Mouse (Mus musculus) spleen, postnatal 4 days (tissue): ENCODE data around the gene Tmem52.

Experiments
- DNase-seq, 2 experiments: peaks; one replicate each; pipeline ENCODE4 v3.0.0; 2022; ENCODE audit warnings: low spot score in 2 of 2

Gene Tmem52

DNA sequence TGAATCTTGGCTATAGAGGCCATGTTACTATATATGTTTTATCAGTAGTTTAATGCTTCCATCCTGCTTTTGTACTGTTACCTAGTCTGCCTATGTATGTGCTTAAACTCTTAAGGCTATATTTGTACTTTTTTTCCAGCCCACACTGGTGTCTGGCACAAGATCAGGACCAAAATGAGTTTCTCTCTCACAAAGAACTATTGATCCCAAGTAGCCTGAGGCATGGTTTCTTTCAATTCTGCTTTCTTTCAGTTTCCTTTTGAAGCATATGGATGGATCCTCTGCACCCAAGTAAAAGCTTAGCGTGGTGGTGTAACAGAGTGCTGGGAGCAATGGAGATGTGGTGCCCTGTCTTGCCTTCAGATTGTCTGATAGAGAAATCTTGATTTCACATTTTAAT is 42.1 kb downstream of the Tmem52 start:
- DNase-seq: no peak

DNA sequence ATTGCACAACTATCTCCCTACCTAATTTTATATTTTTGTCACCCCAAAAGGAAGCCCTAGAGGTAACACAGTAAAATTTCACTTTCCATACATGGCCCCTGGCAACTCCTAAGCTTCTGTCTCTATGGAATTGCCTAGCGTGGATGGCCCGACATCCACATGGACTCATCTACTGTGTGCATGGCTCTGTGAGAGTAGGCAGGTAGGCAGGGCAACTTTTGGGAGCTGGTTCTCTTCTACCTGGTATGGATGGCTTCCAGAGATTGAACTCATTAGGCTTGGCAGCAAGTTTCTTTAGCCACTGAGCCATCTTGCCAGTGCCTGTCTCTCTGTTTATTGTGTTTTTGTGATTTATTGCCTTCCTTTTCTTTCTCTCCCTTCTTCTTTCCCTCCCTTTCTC is 45.9 kb downstream of the Tmem52 start:
- DNase-seq: no peak

DNA sequence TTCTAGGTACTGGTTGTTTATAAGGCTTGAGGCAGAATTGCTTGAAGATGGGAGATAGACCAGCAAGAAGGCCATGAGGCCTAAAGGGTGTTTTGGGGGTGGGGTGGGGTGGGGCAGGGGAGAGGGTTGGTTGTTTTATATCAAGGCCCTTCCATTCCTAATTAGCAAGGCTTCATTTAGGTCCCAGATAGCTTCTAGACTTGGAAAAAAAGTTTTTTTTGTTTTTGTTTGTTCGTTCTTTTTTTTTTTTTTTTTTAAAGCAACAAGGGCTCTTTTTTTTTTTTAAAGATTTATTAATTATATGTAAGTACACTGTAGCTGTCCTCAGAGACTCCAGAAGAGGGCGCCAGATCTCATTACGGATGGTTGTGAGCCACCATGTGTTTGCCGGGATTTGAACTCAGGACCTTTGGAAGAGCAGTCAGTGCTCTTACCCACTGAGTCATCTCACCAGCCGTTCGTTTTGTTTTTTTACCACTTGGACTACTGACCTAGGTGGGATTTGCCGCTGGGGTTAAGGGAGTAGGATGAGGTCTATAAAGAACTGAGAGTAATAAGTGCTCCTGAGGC is 49.1 kb downstream of the Tmem52 start:
- no peak for DNase-seq
